Mouse (Mus musculus) heart, postnatal 0 days (tissue): ENCODE data around the gene Pofut2. TPM values are rescaled to one million over a fixed set of nuclear protein-coding genes. Genes with fewer than 3 reads are reported as not detected.

ENCODE experiments used
- ATAC-seq: fragments of 200-750 bp; cut with Nextera tagmentation; 2 replicates; pipeline ENCODE4 v1.8.0; 2017; ENCODE audit warnings: low read depth, moderate number of reproducible peaks, moderate library complexity; ENCODE audit not compliant: insufficient read depth
- DNase-seq: peaks from one replicate; pipeline ENCODE4 v3.0.0-alpha.2; 2016; ENCODE audit warnings: low spot score
- H3K27ac ChIP-seq: fragments of 300-500 bp; sonication (generic); 2 replicates; pipeline ENCODE4 v1.5.1; 2014; ENCODE audit warnings: low read depth, mild to moderate bottlenecking
- H3K27me3 ChIP-seq: fragments of 300-500 bp; sonication (generic); 2 replicates; pipeline ENCODE4 v1.6.1; 2014; ENCODE audit warnings: low read length, mixed read lengths; ENCODE audit not compliant: control insufficient read depth, insufficient read depth
- H3K36me3 ChIP-seq: fragments of 300-500 bp; sonication (generic); replicated peaks from 2 replicates; pipeline ENCODE4 v1.6.1; 2014; ENCODE audit warnings: low read length, mixed read lengths; ENCODE audit not compliant: control insufficient read depth, insufficient read depth
- H3K4me1 ChIP-seq: fragments of 300-500 bp; sonication (generic); 2 replicates; pipeline ENCODE4 v1.6.1; 2014; ENCODE audit warnings: antibody characterized with exemption; ENCODE audit not compliant: control insufficient read depth, insufficient read depth
- H3K4me2 ChIP-seq: fragments of 300-500 bp; sonication (generic); 2 replicates; pipeline ENCODE4 v1.6.1; 2014; ENCODE audit warnings: low read depth, mild to moderate bottlenecking, low read length, moderate library complexity
- H3K4me3 ChIP-seq: fragments of 300-500 bp; sonication (generic); 2 replicates; pipeline ENCODE4 v1.5.1; 2014; ENCODE audit warnings: low read depth, low read length
- H3K9ac ChIP-seq: fragments of 300-500 bp; sonication (generic); replicated peaks from 2 replicates; pipeline ENCODE4 v1.6.1; 2014; ENCODE audit warnings: low read depth, low read length, mixed read lengths
- H3K9me3 ChIP-seq: fragments of 300-500 bp; sonication (generic); replicated peaks from 2 replicates; pipeline ENCODE4 v1.6.1; 2016; ENCODE audit warnings: low read length; ENCODE audit not compliant: control insufficient read depth
- CTCF ChIP-seq: IDR thresholded peaks from 2 replicates; pipeline ENCODE4 v1.5.1; 2016; ENCODE audit warnings: antibody characterized with exemption, control low read depth, low read depth
- EP300 ChIP-seq: IDR thresholded peaks from 2 replicates; pipeline ENCODE4 v1.6.1; 2016; ENCODE audit warnings: antibody characterized with exemption, low read depth
- WGBS: fragments of 180-500 bp; shearing (Covaris S2); extraction: QIAGEN DNeasy Blood & Tissue Kit; methylation state at CpG from one replicate; pipeline ENCODE4 v1.1.7; 2014; 5-methylcytosine and 5-hydroxymethylcytosine counted together
- polyA plus RNA-seq: library from polyadenylated mRNA; unstranded; fragments of >200 nt; fragmentation: Nextera tagmentation; extraction: Ambion mirVana; gene quantifications from 2 replicates; pipeline ENCODE4 v1.2.1, GENCODE M21; 2015
- total RNA-seq: library from RNA; depleted of rRNA; stranded (reverse); fragments of >200 nt; gene quantifications from 2 replicates; pipeline ENCODE4 v1.2.3, GENCODE M21; 2014; ENCODE audit warnings: low replicate concordance

Gene Pofut2
- total and polyA plus RNA-seq, 2 experiments from 2014 or later = 71.1 to 78.8 TPM

DNA sequence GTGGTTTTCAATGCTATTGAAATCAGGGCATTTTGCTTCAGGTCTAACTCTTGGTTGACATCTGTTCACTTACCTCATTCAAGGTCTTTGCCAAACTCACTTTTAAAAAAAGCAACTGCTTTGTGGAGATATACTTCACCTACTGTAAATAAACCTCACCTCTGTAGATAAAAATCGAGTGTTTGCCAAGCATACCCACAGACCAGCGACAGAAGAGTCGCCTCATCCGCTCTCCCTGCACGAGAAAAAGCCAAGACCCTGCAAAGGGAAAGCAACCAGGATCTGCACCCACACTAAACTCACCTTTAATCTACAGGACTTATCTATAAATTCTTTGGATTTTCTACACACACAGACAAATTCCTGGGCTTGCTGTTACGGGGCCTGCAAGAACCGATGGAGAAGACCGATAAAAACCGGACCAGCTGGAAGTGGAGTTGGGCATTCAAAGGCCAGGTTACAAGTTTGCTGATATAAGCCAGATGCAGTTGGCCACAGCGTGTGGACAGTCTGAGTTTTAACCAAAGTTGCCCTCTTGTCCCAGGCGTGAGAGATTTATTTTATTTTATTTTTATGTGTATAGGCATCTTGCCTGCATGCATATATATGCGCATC is 39.5 kb upstream of the Pofut2 start:
- Histone ChIP-seq H3K9me3 (no peaks in the 10 kb centered on the region), H3K9ac (no peak overlapping the region), H3K4me2 (no peak overlapping the region), H3K27me3 (no peaks in the 10 kb centered on the region), H3K27ac (no peak overlapping the region), H3K4me1 (peaks cover 13% of the 10 kb centered on the region; the same call in 1 of the 2 replicates), H3K4me3 (no peak overlapping the region), H3K36me3 (no peaks in the 10 kb centered on the region)
- DNase-seq (no peak), ATAC-seq (no peak)
- WGBS = 68% methylated on average over 12 of the region's 12 CpGs
- TF ChIP-seq CTCF (no peak), EP300 (no peak)

DNA sequence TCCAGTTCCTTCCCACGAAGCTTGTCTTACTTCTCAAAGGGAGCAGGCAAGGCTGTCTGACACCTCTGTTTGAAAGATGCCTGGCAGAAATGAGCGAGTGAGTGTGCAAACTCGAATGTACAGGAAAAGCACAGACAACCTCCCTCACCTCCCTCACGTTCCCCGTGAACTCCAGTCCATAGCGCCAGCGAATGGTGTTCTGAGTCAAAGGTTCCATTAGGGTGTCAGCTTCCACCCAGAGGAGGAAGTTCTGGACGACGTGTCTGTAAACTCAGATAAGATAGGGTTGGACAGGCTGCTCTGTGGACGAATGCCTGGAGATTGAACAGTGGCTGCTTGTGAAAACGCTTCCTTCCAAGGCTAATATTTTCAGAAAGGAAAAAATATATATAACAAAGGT is 37.9 kb upstream of the Pofut2 start:
- Histone ChIP-seq H3K4me1 (peaks cover 19% of the 10 kb centered on the region; the same call in 1 of the 2 replicates), H3K27me3 (no peaks in the 10 kb centered on the region), H3K4me3 (no peak overlapping the region), H3K27ac (peak overlapping the region; percentile 43; the same call in 1 of the 2 replicates), H3K4me2 (peak overlapping the region; percentile 31), H3K9ac (no peak overlapping the region), H3K9me3 (no peaks in the 10 kb centered on the region), H3K36me3 (no peaks in the 10 kb centered on the region)
- WGBS = 2% methylated on average over 11 of the region's 11 CpGs
- DNase-seq (peak; percentile 82), ATAC-seq (peak; percentile 62)
- TF ChIP-seq EP300 = peak; percentile 62; the same call in 1 of the 2 replicates
- no peak for TF ChIP-seq CTCF

DNA sequence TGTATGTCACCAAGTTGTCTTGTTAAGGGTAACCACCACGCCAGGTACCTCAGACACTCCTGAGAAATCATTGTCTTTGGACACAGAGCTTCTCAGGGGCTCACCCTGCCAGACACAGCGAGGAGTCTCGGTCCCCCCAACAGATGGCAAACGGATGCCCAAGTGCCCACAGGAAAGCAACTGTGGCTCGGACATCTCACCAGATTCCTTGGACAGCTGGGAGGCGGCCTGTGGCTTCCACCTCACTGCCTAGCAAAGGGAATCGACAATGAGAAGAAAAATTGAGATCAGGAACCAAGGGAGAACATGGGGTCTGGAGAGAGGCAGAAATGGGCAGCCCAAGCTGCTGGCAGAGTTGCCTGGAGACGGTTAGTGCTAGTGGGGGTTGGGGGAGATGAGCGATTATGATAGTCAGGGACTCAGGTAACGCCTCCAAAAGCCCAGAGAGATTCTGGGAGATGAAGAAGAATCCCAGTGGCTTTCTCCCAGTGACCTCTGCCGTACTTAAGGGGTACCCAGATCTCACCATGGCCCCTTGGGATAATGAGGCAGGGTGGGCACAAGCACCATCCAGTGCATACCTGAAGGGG is 36.0 kb upstream of the Pofut2 start:
- TF ChIP-seq CTCF = no peak
- no peak for TF ChIP-seq EP300
- H3K4me1 ChIP-seq = peaks cover 11% of the 10 kb centered on the region; the same call in 1 of the 2 replicates

DNA sequence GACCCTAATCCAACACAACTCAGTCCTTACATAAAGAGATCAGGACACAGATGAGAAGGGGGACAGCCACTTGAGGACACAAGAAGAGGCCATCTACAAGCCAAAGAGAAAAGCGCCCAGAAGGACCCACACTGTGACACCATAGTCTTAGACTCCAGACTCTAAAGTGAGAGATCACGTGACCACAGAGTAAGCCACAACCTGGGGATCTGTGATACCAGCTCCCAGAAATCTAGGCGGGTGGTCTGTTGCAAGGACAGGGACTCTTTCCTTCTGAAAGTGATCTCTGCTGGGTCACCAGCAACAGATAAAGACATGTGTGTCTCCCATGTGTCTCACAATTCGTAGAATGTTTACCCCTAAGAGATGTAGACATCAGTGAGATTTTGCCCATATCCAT is 34.6 kb upstream of the Pofut2 start:
- no peaks in the 10 kb centered on the region for H3K9me3 ChIP-seq
- H3K9ac ChIP-seq = no peak overlapping the region
- TF ChIP-seq EP300 (no peak), CTCF (no peak)
- H3K36me3 ChIP-seq = no peaks in the 10 kb centered on the region
- H3K27me3 ChIP-seq = no peaks in the 10 kb centered on the region
- no peak overlapping the region for H3K4me3 ChIP-seq
- DNase-seq (no peak), ATAC-seq (no peak)
- no peak overlapping the region for H3K4me2 ChIP-seq
- 93% methylated on average over 4 of the region's 4 CpGs for WGBS
- peaks cover 16% of the 10 kb centered on the region for H3K4me1 ChIP-seq
- H3K27ac ChIP-seq = no peak overlapping the region

More for the DNA sequence above, 36.0 kb upstream of the Pofut2 start:
- Histone ChIP-seq H3K9me3 (no peaks in the 10 kb centered on the region), H3K9ac (no peak overlapping the region), H3K36me3 (no peaks in the 10 kb centered on the region), H3K27me3 (no peaks in the 10 kb centered on the region), H3K4me2 (no peak overlapping the region), H3K27ac (no peak overlapping the region), H3K4me3 (no peak overlapping the region)
- 83% methylated on average over 11 of the region's 11 CpGs for WGBS
- DNase-seq (no peak), ATAC-seq (no peak)

DNA sequence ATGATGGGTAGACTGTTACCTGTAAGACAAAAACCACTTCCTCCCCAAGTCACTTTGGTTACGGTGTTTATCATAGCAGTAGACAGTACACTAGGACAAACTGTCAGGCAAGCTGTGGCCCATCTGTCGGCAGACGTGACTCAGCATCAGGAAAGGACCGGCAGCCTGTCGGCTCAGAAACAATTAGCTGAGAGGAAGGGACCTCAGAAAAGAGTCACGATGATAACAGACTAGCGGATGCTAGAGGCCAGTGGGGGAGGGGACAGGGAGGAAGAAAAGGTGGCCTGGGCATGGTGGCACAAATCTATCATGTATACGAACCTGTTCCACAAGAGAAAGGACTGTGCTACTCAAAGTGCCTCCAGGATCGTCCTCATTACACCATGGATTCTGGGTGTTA is 33.6 kb upstream of the Pofut2 start:
- Histone ChIP-seq H3K4me1 (peaks cover 26% of the 10 kb centered on the region), H3K9ac (no peak overlapping the region), H3K36me3 (no peaks in the 10 kb centered on the region), H3K27me3 (no peaks in the 10 kb centered on the region), H3K4me2 (no peak overlapping the region), H3K4me3 (no peak overlapping the region), H3K27ac (no peak overlapping the region), H3K9me3 (no peaks in the 10 kb centered on the region)
- 22% methylated on average over 9 of the region's 9 CpGs for WGBS
- peak; percentile 69 for DNase-seq
- ATAC-seq = peak; percentile 40; the same call in 1 of the 2 replicates
- TF ChIP-seq EP300 = peak; percentile 64; the same call in 1 of the 2 replicates
- no peak for TF ChIP-seq CTCF
